Mouse (Mus musculus) stomach, embryonic 16.5 days (tissue): ENCODE results near the gene Snai1. TPM values are rescaled to one million over a fixed set of nuclear protein-coding genes. Genes with fewer than 3 reads are reported as not detected.

ENCODE experiments used
- ATAC-seq: fragments of 200-750 bp; cut with Nextera tagmentation; 2 replicates; pipeline ENCODE4 v1.8.0; 2017; ENCODE audit warnings: moderate number of reproducible peaks, moderate TSS enrichment; ENCODE audit not compliant: insufficient read depth, low FRiP score
- H3K27ac ChIP-seq: fragments of 300-500 bp; sonication (generic); 2 replicates; pipeline ENCODE4 v1.5.1; 2014; ENCODE audit warnings: low read length
- H3K27me3 ChIP-seq: fragments of 300-500 bp; sonication (generic); 2 replicates; pipeline ENCODE4 v1.6.1; 2014; ENCODE audit warnings: low read length, control low read depth, mixed read lengths; ENCODE audit not compliant: control insufficient read depth, insufficient read depth
- H3K36me3 ChIP-seq: fragments of 300-500 bp; sonication (generic); 2 replicates; pipeline ENCODE4 v1.6.1; 2014; ENCODE audit warnings: low read length; ENCODE audit not compliant: control insufficient read depth, insufficient read depth
- H3K4me1 ChIP-seq: fragments of 300-500 bp; sonication (generic); 2 replicates; pipeline ENCODE4 v1.6.1; 2014; ENCODE audit warnings: low read length, control low read depth, mixed read lengths; ENCODE audit not compliant: control insufficient read depth, insufficient read depth
- H3K4me2 ChIP-seq: fragments of 300-500 bp; sonication (generic); 2 replicates; pipeline ENCODE4 v1.6.1; 2014; ENCODE audit warnings: low read depth, low read length, mixed read lengths
- H3K4me3 ChIP-seq: fragments of 300-500 bp; sonication (generic); replicated peaks from 2 replicates; pipeline ENCODE4 v1.5.1; 2014; ENCODE audit warnings: mild to moderate bottlenecking, low read length
- H3K9ac ChIP-seq: fragments of 300-500 bp; sonication (generic); 2 replicates; pipeline ENCODE4 v1.6.1; 2014; ENCODE audit warnings: low read length
- H3K9me3 ChIP-seq: fragments of 300-500 bp; sonication (generic); replicated peaks from 2 replicates; pipeline ENCODE4 v1.6.1; 2016; ENCODE audit warnings: low read length, control low read depth; ENCODE audit not compliant: control insufficient read depth
- WGBS: fragments of 180-500 bp; shearing (Covaris S2); extraction: QIAGEN DNeasy Blood & Tissue Kit; methylation state at CpG from one replicate; pipeline ENCODE4 v1.1.7; 2014; 5-methylcytosine and 5-hydroxymethylcytosine counted together
- polyA plus RNA-seq: library from polyadenylated mRNA; unstranded; fragments of >200 nt; fragmentation: Nextera tagmentation; extraction: Ambion mirVana; gene quantifications from 2 replicates; pipeline ENCODE4 v1.2.1, GENCODE M21; 2015

Gene Snai1
- polyA plus RNA-seq, result 15.5 and 15.9 TPM in 2 replicates

GRCm38 (mm10) chr2:167537476-167538297 is at the start of gene Snai1:
TSS of gene Snai1 (plus strand) at chr2:167538195.
- Histone ChIP-seq H3K36me3 (no peaks in the 10 kb centered on the region), H3K27ac (peak within 1 kb of the TSS; percentile 13; the same call in 1 of the 2 replicates), H3K4me1 (peaks cover 18% of the 10 kb centered on the region), H3K9me3 (no peaks in the 10 kb centered on the region), H3K27me3 (peaks cover 9% of the 10 kb centered on the region; the same call in 1 of the 2 replicates), H3K4me2 (peak within 1 kb of the TSS; percentile 62), H3K9ac (peak within 1 kb of the TSS; percentile 68), H3K4me3 (peak within 1 kb of the TSS; percentile 50)
- under 1% methylated on average over 58 of the region's 58 CpGs for WGBS
- peak; percentile 97 for ATAC-seq

GRCm38 (mm10) chr2:167490813-167491525 is 47.0 kb upstream of the Snai1 start:
- H3K36me3 ChIP-seq, result no peaks in the 10 kb centered on the region
- no peak for ATAC-seq
- peak overlapping the region; percentile 98; the same call in 1 of the 2 replicates for H3K9ac ChIP-seq
- H3K27ac ChIP-seq, result no peak overlapping the region
- 81% methylated on average over 4 of the region's 4 CpGs for WGBS
- H3K4me1 ChIP-seq, result peaks cover 18% of the 10 kb centered on the region
- no peaks in the 10 kb centered on the region for H3K9me3 ChIP-seq
- H3K27me3 ChIP-seq, result no peaks in the 10 kb centered on the region
- peak overlapping the region; percentile 82 for H3K4me2 ChIP-seq
- H3K4me3 ChIP-seq, result peak overlapping the region; percentile 100; the same call in 1 of the 2 replicates

- WGBS, result 3% methylated on average over 52 of the region's 52 CpGs
- Histone ChIP-seq H3K4me1 (peaks cover 15% of the 10 kb centered on the region), H3K27ac (peak within 1 kb of the TSS; percentile 97), H3K9me3 (no peaks in the 10 kb centered on the region), H3K9ac (peak within 1 kb of the TSS; percentile 98), H3K36me3 (no peaks in the 10 kb centered on the region), H3K4me3 (peak within 1 kb of the TSS; percentile 100), H3K4me2 (peak within 1 kb of the TSS; percentile 82), H3K27me3 (no peaks in the 10 kb centered on the region)
- ATAC-seq, result peak; percentile 26; the same call in 1 of the 2 replicates
Measured at GRCm38 (mm10) chr2:167491757-167492708, 46.0 kb upstream of the Snai1 start, which contains the start of gene Rnf114. TSS of gene Rnf114 (plus strand) at chr2:167492645.

- peak within 1 kb of the TSS; percentile 97 for H3K27ac ChIP-seq
- ATAC-seq, result peak; percentile 85
- H3K36me3 ChIP-seq, result no peaks in the 10 kb centered on the region
- peaks cover 15% of the 10 kb centered on the region for H3K4me1 ChIP-seq
- WGBS, result 2% methylated on average over 63 of the region's 63 CpGs
- no peaks in the 10 kb centered on the region for H3K27me3 ChIP-seq
- peak within 1 kb of the TSS; percentile 82 for H3K4me2 ChIP-seq
- no peaks in the 10 kb centered on the region for H3K9me3 ChIP-seq
- H3K4me3 ChIP-seq, result peak within 1 kb of the TSS; percentile 100
- H3K9ac ChIP-seq, result peak within 1 kb of the TSS; percentile 98
Measured at GRCm38 (mm10) chr2:167492713-167493636, 45.0 kb upstream of the Snai1 start, which contains the start of gene Spata2. TSS of gene Spata2 (minus strand) at chr2:167492887.

- Histone ChIP-seq H3K4me3 (no peak overlapping the region), H3K4me1 (peaks cover 13% of the 10 kb centered on the region), H3K36me3 (no peaks in the 10 kb centered on the region), H3K9ac (no peak overlapping the region), H3K4me2 (no peak overlapping the region), H3K27me3 (no peaks in the 10 kb centered on the region), H3K27ac (no peak overlapping the region), H3K9me3 (no peaks in the 10 kb centered on the region)
- no peak for ATAC-seq
- WGBS, result 82% methylated on average over 7 of the region's 7 CpGs
Measured at GRCm38 (mm10) chr2:167496437-167496836, 41.6 kb upstream of the Snai1 start.

- Histone ChIP-seq H3K4me3 (no peak overlapping the region), H3K9me3 (no peaks in the 10 kb centered on the region), H3K27ac (no peak overlapping the region), H3K36me3 (no peaks in the 10 kb centered on the region), H3K27me3 (no peaks in the 10 kb centered on the region), H3K9ac (no peak overlapping the region), H3K4me2 (no peak overlapping the region), H3K4me1 (0 out of 2 replicates have a peak, but pooled peaks cover 6% of the 10 kb centered on the region)
- WGBS, result 70% methylated on average over 4 of the region's 5 CpGs
- no peak for ATAC-seq
Measured at GRCm38 (mm10) chr2:167497272-167497671, 40.7 kb upstream of the Snai1 start.

GRCm38 (mm10) chr2:167502554-167503252 is 35.3 kb upstream of the Snai1 start:
- Histone ChIP-seq H3K9me3 (no peaks in the 10 kb centered on the region), H3K27ac (peak overlapping the region; percentile 36), H3K9ac (peak overlapping the region; percentile 96), H3K4me1 (peaks cover 26% of the 10 kb centered on the region), H3K36me3 (0 out of 2 replicates have a peak, but pooled peaks cover 3% of the 10 kb centered on the region), H3K27me3 (no peaks in the 10 kb centered on the region), H3K4me3 (peak overlapping the region; percentile 78), H3K4me2 (peak overlapping the region; percentile 69)
- ATAC-seq, result no peak
- 40% methylated on average over 13 of the region's 13 CpGs for WGBS
